Mouse (Mus musculus) urinary bladder, postnatal 4 days (tissue): ENCODE results near the gene Cbx6.

Experiments used
- DNase-seq, 2 experiments: peaks; one replicate each; pipeline ENCODE4 v3.0.0; 2021 to 2022; ENCODE audit warnings: low spot score in 2 of 2

The Cbx6 gene

GRCm38 (mm10) chr15:79834130-79834880 is at the start of gene Cbx6, which contains the start of gene Npcd:
Gene Cbx6, minus strand, starts transcription at chr15:79834688.
Gene Npcd, minus strand, starts transcription at chr15:79834237.
- DNase-seq = peak; percentile 98 to 99

- DNase-seq = peak; percentile 94
Observed at GRCm38 (mm10) chr15:79883352-79883822, 48.9 kb upstream of the Cbx6 start.

- no peak for DNase-seq
Observed at GRCm38 (mm10) chr15:79882623-79883267, 48.3 kb upstream of the Cbx6 start.

- DNase-seq = no peak
Observed at GRCm38 (mm10) chr15:79880477-79880876, 46.0 kb upstream of the Cbx6 start.

GRCm38 (mm10) chr15:79879319-79879718 is 44.8 kb upstream of the Cbx6 start:
- peak; percentile 86 to 88 for DNase-seq

- peak in 1 of 2 experiments; percentile 40 for DNase-seq
Observed at GRCm38 (mm10) chr15:79878725-79879136, 44.2 kb upstream of the Cbx6 start.

GRCm38 (mm10) chr15:79875261-79875995 is 40.9 kb upstream of the Cbx6 start:
- DNase-seq = no peak

- no peak for DNase-seq
Observed at GRCm38 (mm10) chr15:79873995-79874394, 39.5 kb upstream of the Cbx6 start.

GRCm38 (mm10) chr15:79873545-79873944 is 39.1 kb upstream of the Cbx6 start:
- DNase-seq = no peak

- DNase-seq = no peak
Observed at GRCm38 (mm10) chr15:79867260-79868002, 32.9 kb upstream of the Cbx6 start.

- no peak for DNase-seq
Observed at GRCm38 (mm10) chr15:79859821-79860220, 25.3 kb upstream of the Cbx6 start.

- DNase-seq = no peak
Observed at GRCm38 (mm10) chr15:79858979-79859378, 24.5 kb upstream of the Cbx6 start.

GRCm38 (mm10) chr15:79850143-79850542 is 15.7 kb upstream of the Cbx6 start:
- no peak for DNase-seq

GRCm38 (mm10) chr15:79847100-79847499 is 12.6 kb upstream of the Cbx6 start:
- DNase-seq = peak; percentile 76 to 78

GRCm38 (mm10) chr15:79845986-79846385 is 11.5 kb upstream of the Cbx6 start:
- DNase-seq = no peak

- no peak for DNase-seq
Observed at GRCm38 (mm10) chr15:79842985-79843384, 8.5 kb upstream of the Cbx6 start.

GRCm38 (mm10) chr15:79840281-79840680 is 5.8 kb upstream of the Cbx6 start:
- DNase-seq = no peak

- DNase-seq = no peak
Observed at GRCm38 (mm10) chr15:79834881-79835260, 383 bp upstream of the Cbx6 start.

GRCm38 (mm10) chr15:79833251-79834050 is 1.0 kb downstream of the Cbx6 start:
- peak in 1 of 2 experiments; percentile 62 for DNase-seq

GRCm38 (mm10) chr15:79832064-79832900 is 2.2 kb downstream of the Cbx6 start:
- DNase-seq = peak; percentile 65 to 87
